Mouse (Mus musculus): ENCODE data around the gene Kirrel3. TPM values are rescaled to one million over a fixed set of nuclear protein-coding genes. Genes with fewer than 3 reads are reported as not detected.

Gene Kirrel3
- total RNA-seq, 2 experiments from 2014 or later: 0.61 to 0.77 TPM

DNA sequence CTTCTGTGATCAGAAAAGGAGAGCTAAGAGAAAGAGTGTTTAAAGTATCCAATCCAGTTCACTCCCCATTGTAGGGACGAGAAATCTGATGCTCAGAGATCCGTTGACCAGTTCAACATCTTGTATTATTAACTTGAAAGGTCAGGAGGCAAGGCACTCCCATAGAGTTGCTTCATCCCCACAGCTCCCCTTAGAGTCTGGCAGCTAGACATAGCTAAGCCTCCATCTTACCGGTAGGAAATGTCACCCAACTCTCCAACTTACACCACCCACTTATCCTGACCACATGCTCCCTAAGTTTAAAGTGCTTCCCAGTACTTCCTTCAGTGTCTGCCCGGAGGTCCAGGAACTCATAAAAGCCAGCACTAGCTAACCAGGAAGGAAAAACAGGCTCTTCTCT lies 202.7 kb downstream of the Kirrel3 start:
- TF ChIP-seq CTCF (IDR thresholded peaks at IDR 0.05): no peak
- DNase-seq: no peak
- no peak overlapping the region for H3K4me3 ChIP-seq
- intact Hi-C loops (cut with DNase I): no loop called here
- no peak overlapping the region for H3K27ac ChIP-seq

- Histone ChIP-seq H3K27ac (no peak overlapping the region), H3K4me3 (no peak overlapping the region)
- no peak for DNase-seq
- intact Hi-C loops (cut with DNase I): no loop called here
- TF ChIP-seq CTCF (IDR thresholded peaks at IDR 0.05): no peak
These were observed 203.7 kb downstream of the Kirrel3 start for GRCm38 (mm10) chr9:34689375-34689774.

- no peak overlapping the region for H3K27ac ChIP-seq
- no peak for TF ChIP-seq CTCF (IDR thresholded peaks at IDR 0.05)
- intact Hi-C loops (cut with DNase I): no loop called here
- no peak for DNase-seq
- no peak overlapping the region for H3K4me3 ChIP-seq
These were observed 210.0 kb downstream of the Kirrel3 start for GRCm38 (mm10) chr9:34695646-34696045.

GRCm38 (mm10) chr9:34703547-34704300 lies 218.0 kb downstream of the Kirrel3 start:
- intact Hi-C loops (cut with DNase I): no loop called here
- no peak for DNase-seq
- Histone ChIP-seq H3K27ac (no peak overlapping the region), H3K4me3 (no peak overlapping the region)
- TF ChIP-seq CTCF (IDR thresholded peaks at IDR 0.05): no peak

- DNase-seq: no peak
- Histone ChIP-seq H3K27ac (no peak overlapping the region), H3K4me3 (no peak overlapping the region)
- intact Hi-C loops (cut with DNase I): no loop called here
- TF ChIP-seq CTCF (IDR thresholded peaks at IDR 0.05): no peak
These were observed 218.7 kb downstream of the Kirrel3 start for GRCm38 (mm10) chr9:34704357-34704756.

GRCm38 (mm10) chr9:34706350-34706873 lies 220.7 kb downstream of the Kirrel3 start:
- TF ChIP-seq CTCF (IDR thresholded peaks at IDR 0.05): no peak
- intact Hi-C loops (cut with DNase I): no loop called here
- Histone ChIP-seq H3K4me3 (no peak overlapping the region), H3K27ac (no peak overlapping the region)
- DNase-seq: no peak

DNA sequence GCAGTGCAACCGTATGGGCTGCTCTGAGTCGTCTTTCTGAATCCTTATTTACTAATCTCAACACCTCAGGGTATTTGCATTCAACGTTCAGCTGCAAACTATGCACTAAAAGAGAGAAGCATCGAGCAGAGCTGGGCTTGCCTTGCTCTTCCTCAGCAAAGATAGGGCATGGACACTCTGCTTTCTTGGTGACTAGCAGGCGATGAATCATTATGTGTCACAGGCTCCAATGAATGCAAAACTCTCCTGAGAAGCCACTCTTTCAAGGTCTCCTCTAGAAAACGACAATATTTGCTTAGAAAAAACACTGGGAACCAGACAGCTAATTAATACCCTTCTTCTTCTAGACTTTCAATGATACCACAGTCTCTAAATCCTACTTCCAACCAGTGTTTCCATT lies 223.0 kb downstream of the Kirrel3 start:
- Histone ChIP-seq H3K4me3 (no peak overlapping the region), H3K27ac (no peak overlapping the region)
- no peak for TF ChIP-seq CTCF (IDR thresholded peaks at IDR 0.05)
- intact Hi-C loops (cut with DNase I): no loop called here
- no peak for DNase-seq

GRCm38 (mm10) chr9:34711996-34712395 lies 226.3 kb downstream of the Kirrel3 start:
- no peak overlapping the region for H3K27ac ChIP-seq
- intact Hi-C loops (cut with DNase I): no loop called here
- DNase-seq: no peak
- no peak for TF ChIP-seq CTCF (IDR thresholded peaks at IDR 0.05)
- H3K4me3 ChIP-seq: no peak overlapping the region

DNA sequence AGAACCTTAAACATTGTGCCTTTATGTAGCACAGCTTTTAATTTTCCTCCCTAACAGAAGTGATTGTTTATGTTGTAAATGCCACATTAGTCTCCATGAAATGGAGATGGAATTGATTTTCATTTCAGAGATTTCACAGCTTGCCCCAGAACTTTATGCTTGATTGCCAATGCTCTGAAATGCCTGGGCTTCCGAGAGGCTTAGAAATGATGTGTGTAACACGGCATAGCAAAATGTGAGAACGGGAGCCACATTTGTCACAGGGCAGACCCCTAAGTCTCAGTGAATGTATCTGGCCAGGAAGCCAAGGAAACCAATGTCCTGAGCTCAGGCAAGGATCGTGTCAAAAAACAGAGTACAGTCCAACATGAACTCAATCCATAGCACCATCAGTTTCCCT lies 227.3 kb downstream of the Kirrel3 start:
- intact Hi-C loops (cut with DNase I): no loop called here
- TF ChIP-seq CTCF (IDR thresholded peaks at IDR 0.05): no peak
- H3K27ac ChIP-seq: no peak overlapping the region
- H3K4me3 ChIP-seq: no peak overlapping the region
- DNase-seq: no peak

GRCm38 (mm10) chr9:34713462-34713926 lies 227.8 kb downstream of the Kirrel3 start:
- DNase-seq: no peak
- no peak for TF ChIP-seq CTCF (IDR thresholded peaks at IDR 0.05)
- intact Hi-C loops (cut with DNase I): no loop called here

GRCm38 (mm10) chr9:34714996-34715619 lies 229.4 kb downstream of the Kirrel3 start:
- H3K4me3 ChIP-seq: no peak overlapping the region
- intact Hi-C loops (cut with DNase I): no loop called here
- TF ChIP-seq CTCF (IDR thresholded peaks at IDR 0.05): no peak
- no peak overlapping the region for H3K27ac ChIP-seq
- no peak for DNase-seq

More at GRCm38 (mm10) chr9:34713462-34713926, 227.8 kb downstream of the Kirrel3 start:
- Histone ChIP-seq H3K4me3 (no peak overlapping the region), H3K27ac (no peak overlapping the region)

DNA sequence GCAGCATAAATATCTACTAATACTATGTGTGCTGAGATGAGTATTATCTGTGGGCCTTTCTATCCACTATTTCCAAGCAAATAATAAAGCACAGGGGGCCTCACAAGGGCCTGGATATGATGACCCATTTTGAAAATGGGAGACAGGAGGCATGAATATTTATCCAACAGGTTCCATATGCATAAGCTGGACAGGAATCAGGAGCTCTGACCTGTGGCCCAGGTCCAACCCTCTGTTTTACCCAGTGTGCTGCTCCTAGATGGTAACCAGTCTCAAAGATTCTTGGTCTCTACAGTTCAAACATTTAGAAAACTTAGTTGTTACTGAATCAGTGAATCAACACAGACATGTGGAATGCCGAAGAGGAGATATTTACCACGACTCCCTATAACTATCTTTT lies 230.8 kb downstream of the Kirrel3 start:
- no peak overlapping the region for H3K4me3 ChIP-seq
- DNase-seq: no peak
- intact Hi-C loops (cut with DNase I): no loop called here
- TF ChIP-seq CTCF (IDR thresholded peaks at IDR 0.05): no peak
- no peak overlapping the region for H3K27ac ChIP-seq

DNA sequence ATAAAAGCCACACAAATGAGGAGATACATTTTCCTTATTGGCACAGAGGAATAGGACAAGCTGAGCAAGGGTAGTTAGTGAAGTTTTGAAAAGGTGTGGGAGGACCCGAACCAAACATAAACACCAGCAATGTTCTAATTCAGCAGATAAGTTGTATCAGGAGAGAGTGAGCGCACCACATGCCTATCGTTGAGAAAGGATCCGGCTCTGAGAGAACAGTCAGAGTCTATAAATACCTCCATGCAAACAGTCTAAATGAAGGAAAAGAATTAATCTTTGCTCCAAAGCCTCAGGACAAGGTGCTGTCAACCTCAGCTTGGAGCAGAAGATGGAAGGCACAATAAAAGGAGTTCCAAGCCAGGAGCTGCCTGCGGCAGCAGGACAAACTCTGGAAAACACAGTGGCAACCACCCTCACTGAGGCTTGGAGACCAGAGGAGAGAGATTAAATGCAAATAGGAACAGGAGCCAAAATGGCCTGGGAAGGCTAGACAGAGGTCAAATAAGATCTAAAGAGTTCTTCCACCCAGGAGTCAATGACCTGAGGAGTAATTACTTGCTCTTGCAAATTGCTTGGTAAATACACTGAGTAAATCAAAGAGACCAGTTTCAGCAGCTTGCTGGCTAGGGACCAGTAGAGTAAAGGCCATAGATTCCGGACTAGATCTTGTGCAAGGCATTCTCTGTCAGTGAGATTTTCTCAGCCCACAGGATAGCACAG lies 235.9 kb downstream of the Kirrel3 start:
- no peak overlapping the region for H3K4me3 ChIP-seq
- DNase-seq: no peak
- TF ChIP-seq CTCF (IDR thresholded peaks at IDR 0.05): no peak
- H3K27ac ChIP-seq: no peak overlapping the region
- intact Hi-C loops (cut with DNase I): no loop called here
